Mouse (Mus musculus): ENCODE measurements at regions not wholly inside any gene's neighbourhood (a gene's known extent, or its start where the extent isn't known, plus 50 kb on each side); places are given as distances from the start of the nearest gene placed in this dataset.

DNA sequence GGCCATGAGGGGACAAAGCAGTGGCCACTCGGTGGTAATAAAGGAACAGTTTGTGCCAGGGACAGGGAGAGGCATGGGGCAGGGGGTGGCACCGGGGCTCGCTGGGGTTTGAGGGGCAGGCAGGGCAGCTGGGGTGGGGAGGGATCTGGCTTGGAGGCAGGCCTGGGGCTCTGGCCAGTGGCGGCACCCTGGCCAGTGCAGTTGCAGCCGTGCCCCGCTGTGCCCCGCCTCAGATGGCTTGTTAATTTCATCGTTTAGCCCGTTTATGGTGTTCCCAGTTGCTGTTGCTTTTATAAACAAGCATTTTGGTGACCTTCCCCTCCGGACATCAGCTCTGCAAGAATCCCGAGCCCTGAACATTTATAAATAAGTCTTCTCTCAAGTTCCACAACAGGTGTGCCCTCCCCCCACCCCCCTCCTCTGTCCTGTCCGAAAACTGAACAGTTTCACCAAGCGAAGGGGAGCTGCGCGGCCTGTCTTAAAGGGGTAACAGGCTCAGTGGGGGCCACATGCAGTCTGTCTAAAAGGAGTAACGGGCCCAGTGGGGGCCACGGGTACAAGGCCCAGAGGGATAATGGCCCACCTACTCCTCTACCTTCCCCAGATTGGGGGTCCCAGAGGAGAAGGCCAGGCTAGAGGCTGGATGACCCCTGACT lies 51.0 kb upstream of the Casz1 start:
- TF ChIP-seq CTCF (conservative IDR thresholded peaks at IDR 0.05; ENCODE audit: insufficient read depth, insufficient read length, low read depth, low read length), result no peak
- TF ChIP-seq POLR2A (IDR thresholded peaks at IDR 0.05; ENCODE audit: low read depth, low read length), result no peak

All from kidney, adult 2 months (tissue).